Mouse (Mus musculus): ENCODE data around the gene Pdia4. TPM values are rescaled to one million over a fixed set of nuclear protein-coding genes. Genes with fewer than 3 reads are reported as not detected.
A peak's percentile ranks its signal among the peaks of the same experiment; 100 is the strongest.

The Pdia4 gene
- polyA plus RNA-seq, 1 experiment from 2014 or later: 324 TPM

GRCm38 (mm10) chr6:47830104-47831078 is 17.2 kb upstream of the Pdia4 start, which contains the start of gene Zfp786:
Zfp786 (minus strand) TSS chr6:47830867.
- no peaks in the 10 kb centered on the region for H3K9me3 ChIP-seq
- H3K27ac ChIP-seq: peak within 1 kb of the TSS; percentile 84
- 1% methylated on average over 64 of the region's 64 CpGs for WGBS
- H3K36me3 ChIP-seq: peaks cover 5% of the 10 kb centered on the region; the same call in 1 of the 2 replicates
- peak within 1 kb of the TSS; percentile 88 for H3K9ac ChIP-seq
- ATAC-seq (ENCODE audit: low FRiP score, low read depth): peak; percentile 91
- peaks cover 14% of the 10 kb centered on the region for H3K4me1 ChIP-seq
- no peaks in the 10 kb centered on the region for H3K27me3 ChIP-seq
- H3K4me3 ChIP-seq: peak within 1 kb of the TSS; percentile 84
- peak within 1 kb of the TSS; percentile 59 for H3K4me2 ChIP-seq (replicated peaks)

- ATAC-seq (ENCODE audit: low FRiP score, low read depth): no peak
- peaks cover 14% of the 10 kb centered on the region for H3K4me1 ChIP-seq
- peaks cover 20% of the 10 kb centered on the region for H3K36me3 ChIP-seq
- 24% methylated on average over 1 of the region's 1 CpGs for WGBS
- H3K9ac ChIP-seq: no peak overlapping the region
- H3K27me3 ChIP-seq: no peaks in the 10 kb centered on the region
- peak overlapping the region; percentile 84; the same call in 1 of the 2 replicates for H3K4me3 ChIP-seq
- H3K27ac ChIP-seq: no peak overlapping the region
- peak overlapping the region; percentile 59 for H3K4me2 ChIP-seq (replicated peaks)
- H3K9me3 ChIP-seq: no peaks in the 10 kb centered on the region
These were observed 15.7 kb upstream of the Pdia4 start for GRCm38 (mm10) chr6:47828950-47829349.

GRCm38 (mm10) chr6:47827462-47827861 is 14.2 kb upstream of the Pdia4 start:
- H3K4me3 ChIP-seq: no peak overlapping the region
- no peaks in the 10 kb centered on the region for H3K27me3 ChIP-seq
- no peak overlapping the region for H3K4me2 ChIP-seq (replicated peaks)
- H3K36me3 ChIP-seq: peaks cover 31% of the 10 kb centered on the region
- H3K9me3 ChIP-seq: no peaks in the 10 kb centered on the region
- H3K27ac ChIP-seq: no peak overlapping the region
- WGBS: 97% methylated on average over 4 of the region's 4 CpGs
- H3K9ac ChIP-seq: no peak overlapping the region
- H3K4me1 ChIP-seq: peaks cover 14% of the 10 kb centered on the region
- ATAC-seq (ENCODE audit: low FRiP score, low read depth): no peak

- Histone ChIP-seq H3K4me1 (peaks cover 6% of the 10 kb centered on the region), H3K27me3 (no peaks in the 10 kb centered on the region), H3K9ac (no peak overlapping the region), H3K4me3 (no peak overlapping the region), H3K27ac (no peak overlapping the region), H3K9me3 (no peaks in the 10 kb centered on the region), H3K36me3 (peaks cover 58% of the 10 kb centered on the region), H3K4me2 (replicated peaks) (no peak overlapping the region)
- WGBS: 52% methylated on average over 2 of the region's 2 CpGs
- no peak for ATAC-seq (ENCODE audit: low FRiP score, low read depth)
These were observed 11.0 kb upstream of the Pdia4 start for GRCm38 (mm10) chr6:47824241-47824640.

GRCm38 (mm10) chr6:47821776-47822175 is 8.5 kb upstream of the Pdia4 start:
- no peak for ATAC-seq (ENCODE audit: low FRiP score, low read depth)
- Histone ChIP-seq H3K4me1 (no peaks in the 10 kb centered on the region), H3K4me2 (replicated peaks) (no peak overlapping the region), H3K9ac (no peak overlapping the region), H3K36me3 (peaks cover 68% of the 10 kb centered on the region), H3K27me3 (no peaks in the 10 kb centered on the region), H3K27ac (no peak overlapping the region), H3K9me3 (no peaks in the 10 kb centered on the region), H3K4me3 (no peak overlapping the region)
- 90% methylated on average over 6 of the region's 6 CpGs for WGBS

- no peak for ATAC-seq (ENCODE audit: low FRiP score, low read depth)
- H3K27ac ChIP-seq: no peak overlapping the region
- H3K4me1 ChIP-seq: no peaks in the 10 kb centered on the region
- H3K9ac ChIP-seq: no peak overlapping the region
- no peak overlapping the region for H3K4me2 ChIP-seq (replicated peaks)
- peaks cover 68% of the 10 kb centered on the region for H3K36me3 ChIP-seq
- H3K4me3 ChIP-seq: no peak overlapping the region
- no peaks in the 10 kb centered on the region for H3K27me3 ChIP-seq
- 91% methylated on average over 5 of the region's 5 CpGs for WGBS
- H3K9me3 ChIP-seq: no peaks in the 10 kb centered on the region
These were observed 8.0 kb upstream of the Pdia4 start for GRCm38 (mm10) chr6:47821236-47821635.

GRCm38 (mm10) chr6:47819626-47820325 is 6.5 kb upstream of the Pdia4 start:
- no peaks in the 10 kb centered on the region for H3K9me3 ChIP-seq
- H3K9ac ChIP-seq: no peak overlapping the region
- no peak overlapping the region for H3K4me3 ChIP-seq
- no peak for ATAC-seq (ENCODE audit: low FRiP score, low read depth)
- no peaks in the 10 kb centered on the region for H3K27me3 ChIP-seq
- H3K36me3 ChIP-seq: peaks cover 57% of the 10 kb centered on the region
- no peak overlapping the region for H3K4me2 ChIP-seq (replicated peaks)
- WGBS: 93% methylated on average over 23 of the region's 23 CpGs
- H3K27ac ChIP-seq: no peak overlapping the region
- H3K4me1 ChIP-seq: no peaks in the 10 kb centered on the region

- Histone ChIP-seq H3K27me3 (no peaks in the 10 kb centered on the region), H3K4me2 (replicated peaks) (no peak overlapping the region), H3K9me3 (no peaks in the 10 kb centered on the region), H3K4me1 (0 out of 2 replicates have a peak, but pooled peaks cover 6% of the 10 kb centered on the region), H3K36me3 (peaks cover 46% of the 10 kb centered on the region), H3K27ac (no peak overlapping the region), H3K9ac (no peak overlapping the region), H3K4me3 (no peak overlapping the region)
- WGBS: 94% methylated on average over 8 of the region's 8 CpGs
- no peak for ATAC-seq (ENCODE audit: low FRiP score, low read depth)
These were observed 5.5 kb upstream of the Pdia4 start for GRCm38 (mm10) chr6:47818721-47819120.

- Histone ChIP-seq H3K9ac (no peak overlapping the region), H3K4me1 (peaks cover 17% of the 10 kb centered on the region), H3K36me3 (peaks cover 29% of the 10 kb centered on the region), H3K27ac (no peak overlapping the region), H3K4me3 (no peak overlapping the region), H3K4me2 (replicated peaks) (no peak overlapping the region), H3K9me3 (no peaks in the 10 kb centered on the region), H3K27me3 (no peaks in the 10 kb centered on the region)
- 86% methylated on average over 1 of the region's 1 CpGs for WGBS
- no peak for ATAC-seq (ENCODE audit: low FRiP score, low read depth)
These were observed 2.9 kb upstream of the Pdia4 start for GRCm38 (mm10) chr6:47816151-47816550.

- Histone ChIP-seq H3K4me2 (replicated peaks) (peak overlapping the region; percentile 95), H3K4me3 (peak overlapping the region; percentile 82), H3K9me3 (no peaks in the 10 kb centered on the region), H3K9ac (peak overlapping the region; percentile 93), H3K36me3 (peaks cover 15% of the 10 kb centered on the region), H3K27ac (peak overlapping the region; percentile 94), H3K4me1 (peaks cover 35% of the 10 kb centered on the region), H3K27me3 (no peaks in the 10 kb centered on the region)
- WGBS: under 1% methylated on average over 17 of the region's 17 CpGs
- ATAC-seq (ENCODE audit: low FRiP score, low read depth): no peak
These were observed 837 bp downstream of the Pdia4 start for GRCm38 (mm10) chr6:47812271-47812915.

- ATAC-seq (ENCODE audit: low FRiP score, low read depth): no peak
- no peaks in the 10 kb centered on the region for H3K9me3 ChIP-seq
- 60% methylated on average over 5 of the region's 5 CpGs for WGBS
- peak overlapping the region; percentile 82 for H3K4me3 ChIP-seq
- peak overlapping the region; percentile 95 for H3K4me2 ChIP-seq (replicated peaks)
- peak overlapping the region; percentile 93 for H3K9ac ChIP-seq
- H3K36me3 ChIP-seq: peaks cover 22% of the 10 kb centered on the region
- no peaks in the 10 kb centered on the region for H3K27me3 ChIP-seq
- no peak overlapping the region for H3K27ac ChIP-seq
- H3K4me1 ChIP-seq: peaks cover 35% of the 10 kb centered on the region
These were observed 1.9 kb downstream of the Pdia4 start for GRCm38 (mm10) chr6:47811324-47811723.

GRCm38 (mm10) chr6:47810181-47810580 is 3.0 kb downstream of the Pdia4 start:
- peak overlapping the region; percentile 32 for H3K4me2 ChIP-seq (replicated peaks)
- H3K27ac ChIP-seq: no peak overlapping the region
- no peak for ATAC-seq (ENCODE audit: low FRiP score, low read depth)
- H3K9ac ChIP-seq: 0 out of 2 replicates have a peak overlapping the region, but pooled peaks have one; percentile 26
- peaks cover 33% of the 10 kb centered on the region for H3K36me3 ChIP-seq
- peak overlapping the region; percentile 8 for H3K4me3 ChIP-seq
- no peaks in the 10 kb centered on the region for H3K9me3 ChIP-seq
- H3K4me1 ChIP-seq: peaks cover 35% of the 10 kb centered on the region
- no peaks in the 10 kb centered on the region for H3K27me3 ChIP-seq
- 83% methylated on average over 2 of the region's 2 CpGs for WGBS
